Mouse (Mus musculus): Measurements from ENCODE around the gene Ntrk3. TPM values are rescaled to one million over a fixed set of nuclear protein-coding genes. Genes with fewer than 3 reads are reported as not detected.

Gene Ntrk3
- polyA plus RNA-seq, 1 experiment from 2014 or later, result 3.8 TPM

GRCm38 (mm10) chr7:78581341-78581740 lies 156.5 kb downstream of the Ntrk3 start:
- WGBS, result 56% methylated on average over 1 of the region's 1 CpGs
- Histone ChIP-seq H3K27me3 (ENCODE audit: poor library complexity, severe bottlenecking) (peaks cover 99% of the 10 kb centered on the region), H3K9me3 (no peaks in the 10 kb centered on the region), H3K4me3 (no peak overlapping the region), H3K36me3 (replicated peaks) (no peaks in the 10 kb centered on the region), H3K27ac (no peak overlapping the region), H3K4me1 (peaks cover 34% of the 10 kb centered on the region)
- DNase-seq (ENCODE audit: extremely low spot score, low spot score), result no peak

- peak; percentile 34 for DNase-seq (ENCODE audit: extremely low spot score, low spot score)
- H3K4me1 ChIP-seq, result peaks cover 41% of the 10 kb centered on the region
- no peaks in the 10 kb centered on the region for H3K36me3 ChIP-seq (replicated peaks)
- no peaks in the 10 kb centered on the region for H3K9me3 ChIP-seq
- H3K4me3 ChIP-seq, result peak overlapping the region; percentile 64
- H3K27ac ChIP-seq, result peak overlapping the region; percentile 84; the same call in 1 of the 2 replicates
- WGBS, result 1% methylated on average over 13 of the region's 13 CpGs
- peaks cover 99% of the 10 kb centered on the region for H3K27me3 ChIP-seq (ENCODE audit: poor library complexity, severe bottlenecking)
Observed at GRCm38 (mm10) chr7:78579461-78580234, 158.2 kb downstream of the Ntrk3 start.

- Histone ChIP-seq H3K36me3 (replicated peaks) (no peaks in the 10 kb centered on the region), H3K9me3 (no peaks in the 10 kb centered on the region), H3K27ac (peak overlapping the region; percentile 84), H3K4me1 (peaks cover 41% of the 10 kb centered on the region), H3K27me3 (ENCODE audit: poor library complexity, severe bottlenecking) (peaks cover 97% of the 10 kb centered on the region), H3K4me3 (peak overlapping the region; percentile 64)
- WGBS, result under 1% methylated on average over 52 of the region's 66 CpGs
- peak; percentile 55 for DNase-seq (ENCODE audit: extremely low spot score, low spot score)
Observed at GRCm38 (mm10) chr7:78578461-78579359, 159.1 kb downstream of the Ntrk3 start.

GRCm38 (mm10) chr7:78578111-78578460 lies 159.7 kb downstream of the Ntrk3 start:
- H3K4me1 ChIP-seq, result peaks cover 41% of the 10 kb centered on the region
- H3K4me3 ChIP-seq, result peak overlapping the region; percentile 64
- peak; percentile 47 for DNase-seq (ENCODE audit: extremely low spot score, low spot score)
- peaks cover 90% of the 10 kb centered on the region for H3K27me3 ChIP-seq (ENCODE audit: poor library complexity, severe bottlenecking)
- no peaks in the 10 kb centered on the region for H3K9me3 ChIP-seq
- H3K27ac ChIP-seq, result peak overlapping the region; percentile 84
- H3K36me3 ChIP-seq (replicated peaks), result no peaks in the 10 kb centered on the region
- 0% methylated on average over 19 of the region's 23 CpGs for WGBS

- H3K27me3 ChIP-seq (ENCODE audit: poor library complexity, severe bottlenecking), result peaks cover 85% of the 10 kb centered on the region
- H3K4me1 ChIP-seq, result peaks cover 41% of the 10 kb centered on the region
- H3K4me3 ChIP-seq, result peak overlapping the region; percentile 64
- no peaks in the 10 kb centered on the region for H3K9me3 ChIP-seq
- WGBS, result under 1% methylated on average over 45 of the region's 49 CpGs
- DNase-seq (ENCODE audit: extremely low spot score, low spot score), result peak; percentile 61
- H3K36me3 ChIP-seq (replicated peaks), result no peaks in the 10 kb centered on the region
- H3K27ac ChIP-seq, result peak overlapping the region; percentile 84
Observed at GRCm38 (mm10) chr7:78577462-78578110, 160.2 kb downstream of the Ntrk3 start.

- Histone ChIP-seq H3K27ac (peak overlapping the region; percentile 84), H3K36me3 (replicated peaks) (no peaks in the 10 kb centered on the region), H3K9me3 (no peaks in the 10 kb centered on the region), H3K27me3 (ENCODE audit: poor library complexity, severe bottlenecking) (peaks cover 78% of the 10 kb centered on the region), H3K4me1 (peaks cover 41% of the 10 kb centered on the region), H3K4me3 (peak overlapping the region; percentile 64)
- no peak for DNase-seq (ENCODE audit: extremely low spot score, low spot score)
- WGBS, result under 1% methylated on average over 35 of the region's 35 CpGs
Observed at GRCm38 (mm10) chr7:78576706-78577461, 160.9 kb downstream of the Ntrk3 start.

GRCm38 (mm10) chr7:78576169-78576568 lies 161.6 kb downstream of the Ntrk3 start:
- Histone ChIP-seq H3K9me3 (no peaks in the 10 kb centered on the region), H3K4me1 (peaks cover 41% of the 10 kb centered on the region), H3K4me3 (peak overlapping the region; percentile 64), H3K27ac (0 out of 2 replicates have a peak overlapping the region, but pooled peaks have one; percentile 5), H3K36me3 (replicated peaks) (no peaks in the 10 kb centered on the region), H3K27me3 (ENCODE audit: poor library complexity, severe bottlenecking) (peaks cover 71% of the 10 kb centered on the region)
- no peak for DNase-seq (ENCODE audit: extremely low spot score, low spot score)
- 17% methylated on average over 5 of the region's 5 CpGs for WGBS

- Histone ChIP-seq H3K27me3 (ENCODE audit: poor library complexity, severe bottlenecking) (peaks cover 65% of the 10 kb centered on the region), H3K4me1 (peaks cover 41% of the 10 kb centered on the region), H3K9me3 (no peaks in the 10 kb centered on the region), H3K27ac (0 out of 2 replicates have a peak overlapping the region, but pooled peaks have one; percentile 5), H3K36me3 (replicated peaks) (no peaks in the 10 kb centered on the region), H3K4me3 (peak overlapping the region; percentile 64; the same call in 1 of the 2 replicates)
- 10% methylated on average over 3 of the region's 3 CpGs for WGBS
- no peak for DNase-seq (ENCODE audit: extremely low spot score, low spot score)
Observed at GRCm38 (mm10) chr7:78575556-78575955, 162.3 kb downstream of the Ntrk3 start.

- peaks cover 20% of the 10 kb centered on the region for H3K4me1 ChIP-seq
- no peak overlapping the region for H3K4me3 ChIP-seq
- H3K27ac ChIP-seq, result no peak overlapping the region
- DNase-seq (ENCODE audit: extremely low spot score, low spot score), result no peak
- no peaks in the 10 kb centered on the region for H3K9me3 ChIP-seq
- 71% methylated on average over 2 of the region's 2 CpGs for WGBS
- H3K27me3 ChIP-seq (ENCODE audit: poor library complexity, severe bottlenecking), result peaks cover 28% of the 10 kb centered on the region
- no peaks in the 10 kb centered on the region for H3K36me3 ChIP-seq (replicated peaks)
Observed at GRCm38 (mm10) chr7:78571196-78571595, 166.6 kb downstream of the Ntrk3 start.

GRCm38 (mm10) chr7:78569255-78569618 lies 168.6 kb downstream of the Ntrk3 start:
- Histone ChIP-seq H3K27ac (no peak overlapping the region), H3K9me3 (no peaks in the 10 kb centered on the region), H3K27me3 (ENCODE audit: poor library complexity, severe bottlenecking) (peaks cover 10% of the 10 kb centered on the region), H3K36me3 (replicated peaks) (no peaks in the 10 kb centered on the region), H3K4me3 (peak overlapping the region; percentile 38), H3K4me1 (peaks cover 9% of the 10 kb centered on the region)
- WGBS, result 3% methylated on average over 5 of the region's 5 CpGs
- no peak for DNase-seq (ENCODE audit: extremely low spot score, low spot score)

- Histone ChIP-seq H3K4me3 (peak overlapping the region; percentile 38), H3K9me3 (no peaks in the 10 kb centered on the region), H3K4me1 (peaks cover 9% of the 10 kb centered on the region), H3K27me3 (ENCODE audit: poor library complexity, severe bottlenecking) (peaks cover 6% of the 10 kb centered on the region; the same call in 1 of the 2 replicates), H3K27ac (no peak overlapping the region), H3K36me3 (replicated peaks) (no peaks in the 10 kb centered on the region)
- DNase-seq (ENCODE audit: extremely low spot score, low spot score), result peak; percentile 73
- 17% methylated on average over 16 of the region's 16 CpGs for WGBS
Observed at GRCm38 (mm10) chr7:78568411-78569254, 169.2 kb downstream of the Ntrk3 start.
